Mouse (Mus musculus): Measurements from ENCODE around the gene Dnajb12. TPM values are rescaled to one million over a fixed set of nuclear protein-coding genes. Genes with fewer than 3 reads are reported as not detected.
A peak's percentile ranks its signal among the peaks of the same experiment; 100 is the strongest.

Dnajb12 gene
- total and polyA plus RNA-seq, 3 experiments: 13.3 to 217 (median 41.7) TPM

DNA sequence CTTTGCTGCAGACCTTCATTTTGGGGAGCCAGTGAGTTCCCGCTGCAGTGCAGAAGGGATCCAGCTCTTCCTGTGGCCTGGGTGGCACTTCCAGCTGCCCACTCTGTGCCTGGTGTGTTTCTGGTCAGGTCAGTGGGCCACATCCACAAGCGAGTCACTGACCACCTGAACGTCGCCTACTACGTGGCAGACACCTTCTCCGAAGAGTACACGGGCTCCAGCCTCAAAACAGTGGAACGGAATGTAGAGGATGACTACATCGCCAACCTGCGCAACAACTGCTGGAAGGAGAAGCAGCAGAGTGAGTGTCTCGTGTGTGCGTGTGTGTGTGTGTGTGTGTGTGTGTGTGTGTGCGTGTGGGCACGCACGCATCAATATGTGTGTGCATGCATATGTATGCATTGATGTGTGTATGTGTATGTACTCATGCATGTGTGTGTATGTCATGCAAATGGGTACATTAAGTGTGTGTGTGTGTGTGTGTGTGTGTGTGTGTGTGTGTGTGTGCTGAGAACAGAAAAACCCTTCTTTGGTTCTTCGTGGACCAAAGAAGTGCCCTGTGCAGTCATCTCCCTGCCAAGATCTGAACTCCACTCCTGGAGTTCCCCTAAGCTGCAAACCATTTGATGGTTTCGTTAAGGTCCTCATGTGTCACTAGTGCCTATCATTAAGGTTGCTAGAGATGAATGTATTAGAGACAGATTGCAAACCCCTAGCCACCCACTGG, 16.3 kb downstream of the Dnajb12 start:
- TF ChIP-seq TAL1 (IDR thresholded peaks at IDR 0.05; ENCODE audit: low read length) (no peak), USF2 (IDR thresholded peaks at IDR 0.05; ENCODE audit: borderline replicate concordance in 1 of 2, insufficient read depth in 1 of 2, low read depth in 1 of 2, low read length in 2 of 2) (no peak), POLR2AphosphoS5 (IDR thresholded peaks at IDR 0.05; ENCODE audit: borderline replicate concordance, low read depth, low read length) (peak; percentile 72; the same call in 1 of the 2 replicates), UBTF (IDR thresholded peaks at IDR 0.05; ENCODE audit: borderline replicate concordance, insufficient read depth, low read depth, low read length) (no peak), CHD1 (IDR thresholded peaks at IDR 0.05; ENCODE audit: low read depth, low read length) (no peak)
- Histone ChIP-seq H3K27ac (ENCODE audit: control insufficient read depth, low read depth, low read length) (no peak overlapping the region), H3K36me3 (ENCODE audit: control insufficient read depth in 1 of 2, insufficient read depth in 2 of 2, low read length in 2 of 2) (peaks cover 0 to 3% of the 10 kb centered on the region in 2 experiments; a peak in 1 of 4 replicates), H3K9me3 (replicated peaks; ENCODE audit: insufficient read depth, low read length) (no peaks in the 10 kb centered on the region), H3K9ac (ENCODE audit: control insufficient read depth, low read depth, low read length, poor library complexity, severe bottlenecking) (no peak overlapping the region), H3K79me2 (ENCODE audit: control insufficient read depth, insufficient read depth, low read length, poor library complexity) (no peaks in the 10 kb centered on the region), H3K4me1 (ENCODE audit: control insufficient read depth in 1 of 2, insufficient read depth in 2 of 2, low read length in 2 of 2) (no peaks in the 10 kb centered on the region), H3K4me3 (ENCODE audit: control insufficient read depth in 1 of 2, insufficient read depth in 1 of 2, low read depth in 2 of 2, low read length in 2 of 2) (no peak overlapping the region), H3K27me3 (ENCODE audit: control insufficient read depth in 1 of 2, insufficient read depth in 2 of 2, low read length in 2 of 2) (no peaks in the 10 kb centered on the region)
- DNase-seq (ENCODE audit: low read depth, low spot score): no peak

DNA sequence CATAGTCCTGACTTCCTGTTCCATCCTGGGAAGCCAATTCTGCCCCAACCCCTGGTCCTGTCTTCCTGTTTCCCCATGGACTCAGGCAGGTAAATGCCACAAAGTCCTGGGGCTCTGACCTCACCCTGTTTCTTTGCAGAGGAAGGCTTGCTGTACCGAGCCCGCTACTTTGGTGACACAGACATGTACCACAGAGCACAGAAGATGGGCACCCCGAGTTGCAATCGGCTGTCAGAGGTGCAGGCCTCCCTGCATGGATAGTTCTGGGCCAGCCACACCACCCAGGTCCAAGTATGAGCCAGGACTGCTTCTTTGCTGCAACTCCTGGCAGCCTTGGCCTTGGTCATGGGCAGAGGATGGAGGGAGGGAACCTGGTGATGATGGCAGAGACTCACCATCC, 16.9 kb downstream of the Dnajb12 start:
- no peak overlapping the region for H3K27ac ChIP-seq (ENCODE audit: control insufficient read depth, low read depth, low read length)
- H3K36me3 ChIP-seq (ENCODE audit: control insufficient read depth in 1 of 2, insufficient read depth in 2 of 2, low read length in 2 of 2): peaks cover 0 to 2% of the 10 kb centered on the region in 2 experiments; a peak in 1 of 4 replicates
- no peaks in the 10 kb centered on the region for H3K9me3 ChIP-seq (replicated peaks; ENCODE audit: insufficient read depth, low read length)
- TF ChIP-seq TAL1 (IDR thresholded peaks at IDR 0.05; ENCODE audit: low read length) (no peak), MXI1 (IDR thresholded peaks at IDR 0.05; ENCODE audit: low read depth, low read length) (no peak), USF1 (IDR thresholded peaks at IDR 0.05; ENCODE audit: low read depth, low read length) (no peak), BHLHE40 (IDR thresholded peaks at IDR 0.05; ENCODE audit: borderline replicate concordance, low read depth, low read length) (no peak), ELF1 (IDR thresholded peaks at IDR 0.05; ENCODE audit: low read depth, low read length) (no peak), RCOR1 (IDR thresholded peaks at IDR 0.05; ENCODE audit: low read depth, low read length) (no peak), SIN3A (IDR thresholded peaks at IDR 0.05; ENCODE audit: low read length) (no peak), ZKSCAN1 (IDR thresholded peaks at IDR 0.05; ENCODE audit: low read depth, low read length) (no peak)
- no peaks in the 10 kb centered on the region for H3K79me2 ChIP-seq (ENCODE audit: control insufficient read depth, insufficient read depth, low read length, poor library complexity)
- H3K4me3 ChIP-seq (ENCODE audit: control insufficient read depth in 1 of 2, insufficient read depth in 1 of 2, low read depth in 2 of 2, low read length in 2 of 2): no peak overlapping the region
- no peaks in the 10 kb centered on the region for H3K4me1 ChIP-seq (ENCODE audit: control insufficient read depth in 1 of 2, insufficient read depth in 2 of 2, low read length in 2 of 2)
- no peaks in the 10 kb centered on the region for H3K27me3 ChIP-seq (ENCODE audit: control insufficient read depth in 1 of 2, insufficient read depth in 2 of 2, low read length in 2 of 2)
- no peak for DNase-seq (ENCODE audit: low read depth, low spot score)
- H3K9ac ChIP-seq (ENCODE audit: control insufficient read depth, low read depth, low read length, poor library complexity, severe bottlenecking): no peak overlapping the region

DNA sequence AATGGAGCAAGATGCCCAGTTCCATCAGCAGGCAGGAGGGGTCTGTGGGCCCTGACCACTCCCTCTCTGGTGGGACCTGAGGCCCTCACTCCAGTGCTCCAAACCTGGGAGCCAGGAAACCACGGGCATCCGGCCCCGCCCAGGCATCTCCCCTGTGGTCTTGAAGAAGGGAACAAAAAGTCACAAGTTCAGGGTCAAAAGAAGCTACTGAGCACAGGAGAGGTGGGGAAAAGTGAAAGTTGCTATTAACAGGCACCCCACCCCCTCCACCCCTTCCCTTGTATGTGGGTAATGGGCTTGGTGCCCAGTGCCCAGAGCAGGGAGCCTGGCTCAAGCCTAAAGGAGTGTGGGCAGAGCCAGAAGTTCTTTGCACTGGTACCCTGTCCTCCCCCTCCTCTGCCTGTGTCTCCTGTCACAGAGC, 17.6 kb downstream of the Dnajb12 start:
- peaks cover 0 to 2% of the 10 kb centered on the region in 2 experiments; a peak in 1 of 4 replicates for H3K36me3 ChIP-seq (ENCODE audit: control insufficient read depth in 1 of 2, insufficient read depth in 2 of 2, low read length in 2 of 2)
- no peaks in the 10 kb centered on the region for H3K9me3 ChIP-seq (replicated peaks; ENCODE audit: insufficient read depth, low read length)
- no peak for DNase-seq (ENCODE audit: low read depth, low spot score)
- TF ChIP-seq E2F4 (IDR thresholded peaks at IDR 0.05; ENCODE audit: borderline replicate concordance, low read depth, low read length) (no peak), GATA1 (IDR thresholded peaks at IDR 0.05; ENCODE audit: low read depth, low read length) (no peak), CHD2 (IDR thresholded peaks at IDR 0.05; ENCODE audit: low read length) (no peak), RCOR1 (IDR thresholded peaks at IDR 0.05; ENCODE audit: low read depth, low read length) (no peak), MEF2A (IDR thresholded peaks at IDR 0.05; ENCODE audit: extremely low read depth, insufficient replicate concordance, low read depth, low read length, poor library complexity, severe bottlenecking) (no peak), TAL1 (IDR thresholded peaks at IDR 0.05; ENCODE audit: low read length) (no peak), ELF1 (IDR thresholded peaks at IDR 0.05; ENCODE audit: low read depth, low read length) (no peak), POLR2AphosphoS5 (IDR thresholded peaks at IDR 0.05; ENCODE audit: borderline replicate concordance, low read depth, low read length) (no peak), MYC (IDR thresholded peaks at IDR 0.05; ENCODE audit: low read depth, low read length) (no peak), JUND (IDR thresholded peaks at IDR 0.05; ENCODE audit: low read depth, low read length) (no peak), CTCF (IDR thresholded peaks at IDR 0.05 in 2 of 3, conservative IDR thresholded peaks at IDR 0.05 in 1 of 3; ENCODE audit: control insufficient read depth in 1 of 3, insufficient read depth in 1 of 3, low read depth in 2 of 3, low read length in 3 of 3, poor library complexity in 1 of 3, severe bottlenecking in 1 of 3) (no peak)
- H3K4me3 ChIP-seq (ENCODE audit: control insufficient read depth in 1 of 2, insufficient read depth in 1 of 2, low read depth in 2 of 2, low read length in 2 of 2): no peak overlapping the region
- H3K79me2 ChIP-seq (ENCODE audit: control insufficient read depth, insufficient read depth, low read length, poor library complexity): no peaks in the 10 kb centered on the region
- no peaks in the 10 kb centered on the region for H3K4me1 ChIP-seq (ENCODE audit: control insufficient read depth in 1 of 2, insufficient read depth in 2 of 2, low read length in 2 of 2)
- no peak overlapping the region for H3K27ac ChIP-seq (ENCODE audit: control insufficient read depth, low read depth, low read length)
- H3K27me3 ChIP-seq (ENCODE audit: control insufficient read depth in 1 of 2, insufficient read depth in 2 of 2, low read length in 2 of 2): no peaks in the 10 kb centered on the region
- H3K9ac ChIP-seq (ENCODE audit: control insufficient read depth, low read depth, low read length, poor library complexity, severe bottlenecking): no peak overlapping the region

Data from MEL (cell line).